Mouse (Mus musculus): ENCODE measurements at regions not wholly inside any gene's neighbourhood (a gene's known extent, or its start where the extent isn't known, plus 50 kb on each side); places are given as distances from the start of the nearest gene placed in this dataset.

GRCm38 (mm10) chr1:163517966-163518365 is 114.5 kb upstream of the Gorab start:
- TF ChIP-seq POLR2A (IDR thresholded peaks at IDR 0.05; ENCODE audit: low read depth, low read length) (no peak), CTCF (IDR thresholded peaks at IDR 0.05; ENCODE audit: borderline replicate concordance, insufficient read depth, low read length) (no peak)
